Mouse (Mus musculus) midbrain, embryonic 12.5 days (tissue): ENCODE measurements around the gene Tln2. TPM values are rescaled to one million over a fixed set of nuclear protein-coding genes. Genes with fewer than 3 reads are reported as not detected.

Experiments
- ATAC-seq: fragments of 200-750 bp; cut with Nextera tagmentation; 2 replicates; pipeline ENCODE4 v1.8.0; 2017; ENCODE audit warnings: low read depth, moderate TSS enrichment, moderate library complexity; ENCODE audit not compliant: low FRiP score
- H3K27ac ChIP-seq: fragments of 300-500 bp; sonication (generic); replicated peaks from 2 replicates; pipeline ENCODE4 v1.5.1; 2016; ENCODE audit warnings: mild to moderate bottlenecking
- H3K27me3 ChIP-seq: fragments of 300-500 bp; sonication (generic); 2 replicates; pipeline ENCODE4 v1.6.1; 2016; ENCODE audit warnings: mild to moderate bottlenecking
- H3K36me3 ChIP-seq: fragments of 300-500 bp; sonication (generic); 2 replicates; pipeline ENCODE4 v1.6.1; 2016
- H3K4me1 ChIP-seq: fragments of 300-500 bp; sonication (generic); 2 replicates; pipeline ENCODE4 v1.6.1; 2016
- H3K4me2 ChIP-seq: fragments of 300-500 bp; sonication (generic); replicated peaks from 2 replicates; pipeline ENCODE4 v1.6.1; 2016; ENCODE audit warnings: mild to moderate bottlenecking, moderate library complexity
- H3K4me3 ChIP-seq: fragments of 300-500 bp; sonication (generic); 2 replicates; pipeline ENCODE4 v1.5.1; 2016; ENCODE audit warnings: mild to moderate bottlenecking
- H3K9ac ChIP-seq: fragments of 300-500 bp; sonication (generic); replicated peaks from 2 replicates; pipeline ENCODE4 v1.6.1; 2016; ENCODE audit warnings: mild to moderate bottlenecking, moderate library complexity
- H3K9me3 ChIP-seq: fragments of 300-500 bp; sonication (generic); 2 replicates; pipeline ENCODE4 v1.6.1; 2016; ENCODE audit warnings: mild to moderate bottlenecking
- WGBS: fragments of 180-500 bp; shearing (Covaris S2); methylation state at CpG from one replicate; pipeline ENCODE4 v1.1.7; 2016; 5-methylcytosine and 5-hydroxymethylcytosine counted together
- polyA plus RNA-seq: library from polyadenylated mRNA; unstranded; fragments of >200 nt; fragmentation: Nextera tagmentation; extraction: Ambion mirVana; gene quantifications from 2 replicates; pipeline ENCODE4 v1.2.1, GENCODE M21; 2016

The Tln2 gene
- polyA plus RNA-seq, 1 experiment from 2014 or later: 24.0 TPM

- Histone ChIP-seq H3K9me3 (no peaks in the 10 kb centered on the region), H3K9ac (no peak overlapping the region), H3K36me3 (no peaks in the 10 kb centered on the region), H3K4me3 (no peak overlapping the region), H3K4me2 (no peak overlapping the region), H3K4me1 (no peaks in the 10 kb centered on the region), H3K27me3 (no peaks in the 10 kb centered on the region), H3K27ac (no peak overlapping the region)
- 89% methylated on average over 10 of the region's 10 CpGs for WGBS
- no peak for ATAC-seq
These were observed 25.4 kb upstream of the Tln2 start for GRCm38 (mm10) chr9:67584871-67585270.

GRCm38 (mm10) chr9:67581581-67582280 lies 22.2 kb upstream of the Tln2 start:
- Histone ChIP-seq H3K4me1 (no peaks in the 10 kb centered on the region), H3K4me3 (no peak overlapping the region), H3K9me3 (no peaks in the 10 kb centered on the region), H3K27me3 (no peaks in the 10 kb centered on the region), H3K4me2 (no peak overlapping the region), H3K27ac (no peak overlapping the region), H3K9ac (no peak overlapping the region), H3K36me3 (no peaks in the 10 kb centered on the region)
- WGBS: 87% methylated on average over 10 of the region's 10 CpGs
- no peak for ATAC-seq

GRCm38 (mm10) chr9:67579541-67579940 lies 20.0 kb upstream of the Tln2 start:
- H3K4me2 ChIP-seq: no peak overlapping the region
- 0 out of 2 replicates have a peak, but pooled peaks cover 4% of the 10 kb centered on the region for H3K4me1 ChIP-seq
- no peaks in the 10 kb centered on the region for H3K27me3 ChIP-seq
- H3K9me3 ChIP-seq: no peaks in the 10 kb centered on the region
- no peak overlapping the region for H3K27ac ChIP-seq
- no peaks in the 10 kb centered on the region for H3K36me3 ChIP-seq
- ATAC-seq: no peak
- WGBS: 82% methylated on average over 1 of the region's 1 CpGs
- H3K9ac ChIP-seq: no peak overlapping the region
- H3K4me3 ChIP-seq: no peak overlapping the region

DNA sequence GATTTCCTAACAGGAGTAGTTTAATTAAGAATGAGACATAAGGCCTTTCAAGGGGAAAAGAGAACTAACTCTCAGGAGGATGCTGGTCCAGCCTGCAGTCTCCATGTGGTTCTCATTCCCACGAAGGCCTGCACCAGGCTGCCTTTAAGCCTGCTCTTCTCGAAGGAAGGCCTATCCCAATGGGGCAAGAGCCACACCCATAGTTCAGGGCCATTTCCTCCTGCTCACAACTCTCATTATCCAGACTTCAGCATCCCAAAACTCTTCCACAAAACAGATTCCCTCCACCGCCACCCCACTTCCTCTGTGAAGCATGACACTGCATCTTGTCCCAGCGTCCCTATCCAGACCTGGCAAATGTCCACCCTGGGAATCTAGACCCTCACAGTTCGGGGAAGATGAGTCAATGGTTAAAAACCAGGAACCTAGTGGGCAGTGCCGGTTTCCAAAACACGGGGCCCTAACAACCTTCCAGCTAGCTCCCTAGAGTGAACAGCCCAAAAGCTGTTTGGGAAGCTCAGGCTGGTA lies 15.3 kb upstream of the Tln2 start:
- no peak overlapping the region for H3K27ac ChIP-seq
- 81% methylated on average over 7 of the region's 7 CpGs for whole genome bisulfite sequencing
- no peaks in the 10 kb centered on the region for H3K9me3 ChIP-seq
- ATAC-seq: no peak
- H3K27me3 ChIP-seq: no peaks in the 10 kb centered on the region
- peaks cover 23% of the 10 kb centered on the region for H3K4me1 ChIP-seq
- H3K36me3 ChIP-seq: no peaks in the 10 kb centered on the region
- H3K9ac ChIP-seq: no peak overlapping the region
- H3K4me2 ChIP-seq: no peak overlapping the region
- H3K4me3 ChIP-seq: no peak overlapping the region

GRCm38 (mm10) chr9:67573683-67573979 lies 14.1 kb upstream of the Tln2 start:
- Histone ChIP-seq H3K4me2 (peak overlapping the region; percentile 9; the same call in 1 of the 2 replicates), H3K9ac (no peak overlapping the region), H3K27me3 (no peaks in the 10 kb centered on the region), H3K36me3 (no peaks in the 10 kb centered on the region), H3K4me1 (peaks cover 23% of the 10 kb centered on the region), H3K9me3 (no peaks in the 10 kb centered on the region), H3K27ac (peak overlapping the region; percentile 46; the same call in 1 of the 2 replicates), H3K4me3 (no peak overlapping the region)
- WGBS: 44% methylated on average over 3 of the region's 3 CpGs
- ATAC-seq: no peak

GRCm38 (mm10) chr9:67572790-67573682 lies 13.5 kb upstream of the Tln2 start:
- no peak overlapping the region for H3K9ac ChIP-seq
- H3K4me2 ChIP-seq: peak overlapping the region; percentile 9; the same call in 1 of the 2 replicates

DNA sequence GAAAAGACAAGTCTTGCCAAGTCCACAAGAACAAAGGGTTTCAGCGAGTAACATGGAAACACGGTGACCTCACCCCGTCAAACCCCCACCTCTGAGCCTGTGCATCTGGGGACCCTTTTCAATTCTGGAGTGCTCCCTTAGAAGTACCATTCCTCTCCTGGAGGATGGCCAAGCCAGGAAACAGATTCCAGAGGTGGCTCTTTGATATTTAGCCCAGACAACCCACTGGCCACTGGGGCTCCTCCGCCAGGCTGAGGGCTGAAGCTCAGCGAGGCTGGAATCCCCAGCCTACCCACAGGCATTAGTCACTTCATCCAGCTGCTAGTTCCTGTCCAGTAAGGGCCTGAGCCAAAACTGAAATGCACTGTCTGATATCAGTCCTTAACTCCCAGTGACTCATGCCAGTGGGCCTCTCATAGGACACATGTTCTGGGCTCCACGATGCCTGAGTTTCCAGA lies 6.3 kb upstream of the Tln2 start:
- Histone ChIP-seq H3K4me2 (no peak overlapping the region), H3K27me3 (no peaks in the 10 kb centered on the region), H3K9me3 (no peaks in the 10 kb centered on the region), H3K36me3 (no peaks in the 10 kb centered on the region), H3K9ac (no peak overlapping the region), H3K4me1 (no peaks in the 10 kb centered on the region), H3K4me3 (no peak overlapping the region), H3K27ac (no peak overlapping the region)
- WGBS: 81% methylated on average over 6 of the region's 6 CpGs
- no peak for ATAC-seq

More at GRCm38 (mm10) chr9:67572790-67573682, 13.5 kb upstream of the Tln2 start:
- no peaks in the 10 kb centered on the region for H3K27me3 ChIP-seq
- WGBS: 37% methylated on average over 10 of the region's 10 CpGs
- H3K4me1 ChIP-seq: peaks cover 23% of the 10 kb centered on the region
- H3K9me3 ChIP-seq: no peaks in the 10 kb centered on the region
- peak overlapping the region; percentile 46; the same call in 1 of the 2 replicates for H3K27ac ChIP-seq
- no peak overlapping the region for H3K4me3 ChIP-seq
- no peaks in the 10 kb centered on the region for H3K36me3 ChIP-seq
- ATAC-seq: no peak

- peaks cover 11% of the 10 kb centered on the region for H3K4me1 ChIP-seq
- no peaks in the 10 kb centered on the region for H3K9me3 ChIP-seq
- no peak overlapping the region for H3K27ac ChIP-seq
- no peaks in the 10 kb centered on the region for H3K27me3 ChIP-seq
- WGBS: 91% methylated on average over 8 of the region's 8 CpGs
- H3K4me2 ChIP-seq: no peak overlapping the region
- ATAC-seq: no peak
- H3K36me3 ChIP-seq: no peaks in the 10 kb centered on the region
- no peak overlapping the region for H3K9ac ChIP-seq
- H3K4me3 ChIP-seq: no peak overlapping the region
These were observed 9.5 kb downstream of the Tln2 start for GRCm38 (mm10) chr9:67549811-67550501.

GRCm38 (mm10) chr9:67549332-67549731 lies 10.2 kb downstream of the Tln2 start:
- Histone ChIP-seq H3K9me3 (no peaks in the 10 kb centered on the region), H3K4me1 (peaks cover 11% of the 10 kb centered on the region), H3K4me2 (no peak overlapping the region), H3K36me3 (no peaks in the 10 kb centered on the region), H3K9ac (no peak overlapping the region), H3K27me3 (no peaks in the 10 kb centered on the region), H3K27ac (no peak overlapping the region), H3K4me3 (no peak overlapping the region)
- WGBS: 24% methylated on average over 4 of the region's 4 CpGs
- ATAC-seq: no peak

DNA sequence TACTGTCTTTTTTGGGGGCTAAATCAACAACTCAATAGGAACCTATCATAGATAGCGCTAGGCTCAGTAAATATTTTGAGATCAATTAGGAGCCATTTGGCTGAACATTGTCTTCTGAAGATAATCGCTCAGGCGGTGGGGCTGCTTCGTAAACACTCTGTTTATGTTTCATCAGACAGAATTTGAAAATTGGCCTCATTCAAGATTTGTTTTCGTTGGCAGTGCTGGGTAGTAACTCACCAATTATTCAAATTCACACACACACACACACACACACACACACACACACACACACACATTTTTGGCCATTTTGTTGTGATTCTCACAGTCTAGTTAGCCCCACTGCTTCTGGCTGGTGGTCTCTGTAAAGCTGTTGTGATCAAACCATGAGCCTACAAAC lies 12.9 kb downstream of the Tln2 start:
- 91% methylated on average over 5 of the region's 5 CpGs for WGBS
- H3K4me3 ChIP-seq: no peak overlapping the region
- H3K36me3 ChIP-seq: no peaks in the 10 kb centered on the region
- ATAC-seq: no peak
- no peak overlapping the region for H3K27ac ChIP-seq
- peaks cover 12% of the 10 kb centered on the region for H3K4me1 ChIP-seq
- H3K9me3 ChIP-seq: no peaks in the 10 kb centered on the region
- H3K9ac ChIP-seq: no peak overlapping the region
- no peak overlapping the region for H3K4me2 ChIP-seq
- H3K27me3 ChIP-seq: no peaks in the 10 kb centered on the region

DNA sequence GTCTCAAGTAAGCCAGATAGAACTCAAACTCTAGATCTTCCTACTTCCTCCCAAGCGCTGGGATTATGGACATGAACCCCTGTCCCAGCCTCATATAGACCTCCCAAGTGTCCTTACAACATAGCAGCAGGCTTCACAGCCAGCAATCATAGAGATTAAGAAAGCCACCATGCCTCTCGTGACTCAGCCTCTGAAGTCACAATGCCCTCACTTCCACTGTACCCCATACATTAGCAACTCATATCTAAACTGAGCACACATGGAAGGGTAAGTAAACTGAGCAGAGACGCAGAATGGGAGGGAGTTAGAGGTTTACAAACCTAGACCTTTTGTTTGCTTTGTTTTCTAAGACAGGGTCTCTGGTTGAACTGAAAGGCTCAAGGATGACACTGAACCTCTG lies 13.7 kb downstream of the Tln2 start:
- no peaks in the 10 kb centered on the region for H3K9me3 ChIP-seq
- H3K27ac ChIP-seq: no peak overlapping the region
- WGBS: 86% methylated on average over 3 of the region's 3 CpGs
- no peak for ATAC-seq
- peaks cover 20% of the 10 kb centered on the region for H3K4me1 ChIP-seq
- no peaks in the 10 kb centered on the region for H3K36me3 ChIP-seq
- H3K4me3 ChIP-seq: no peak overlapping the region
- no peak overlapping the region for H3K9ac ChIP-seq
- H3K4me2 ChIP-seq: no peak overlapping the region
- H3K27me3 ChIP-seq: no peaks in the 10 kb centered on the region

DNA sequence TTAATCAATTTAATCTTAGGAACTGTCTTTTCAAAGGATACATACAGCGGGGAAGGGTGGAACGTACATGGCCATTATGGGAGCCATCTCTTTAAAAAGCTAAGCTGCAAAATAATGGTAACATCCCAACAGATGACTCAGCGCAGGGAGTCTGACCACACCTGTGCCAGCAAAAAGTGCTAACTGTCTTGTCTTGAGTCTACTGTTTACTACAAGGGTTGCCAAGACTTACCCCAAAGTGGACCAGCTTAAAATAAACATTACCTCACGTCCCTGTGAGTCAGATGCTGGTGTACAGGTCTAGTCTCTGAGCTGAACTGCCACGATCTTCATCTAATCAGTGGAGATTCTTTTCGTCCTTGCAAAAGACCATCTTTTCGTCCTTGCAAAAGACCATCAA lies 14.7 kb downstream of the Tln2 start:
- H3K36me3 ChIP-seq: no peaks in the 10 kb centered on the region

More for the DNA sequence above, 14.7 kb downstream of the Tln2 start:
- Histone ChIP-seq H3K4me1 (peaks cover 24% of the 10 kb centered on the region), H3K27ac (no peak overlapping the region), H3K27me3 (no peaks in the 10 kb centered on the region), H3K4me3 (no peak overlapping the region), H3K9me3 (no peaks in the 10 kb centered on the region), H3K4me2 (no peak overlapping the region), H3K9ac (no peak overlapping the region)
- 92% methylated on average over 7 of the region's 7 CpGs for WGBS
- ATAC-seq: no peak
